Mouse (Mus musculus) stomach, embryonic 15.5 days (tissue): ENCODE results near the gene 1700029P11Rik. TPM values are rescaled to one million over a fixed set of nuclear protein-coding genes. Genes with fewer than 3 reads are reported as not detected.

ENCODE experiments used
- ATAC-seq: fragments of 200-750 bp; cut with Nextera tagmentation; 2 replicates; pipeline ENCODE4 v1.8.0; 2017; ENCODE audit warnings: low read depth, moderate number of reproducible peaks, moderate TSS enrichment; ENCODE audit not compliant: insufficient read depth, low FRiP score
- H3K27ac ChIP-seq: fragments of 300-500 bp; sonication (generic); 2 replicates; pipeline ENCODE4 v1.5.1; 2015; ENCODE audit warnings: mild to moderate bottlenecking, inconsistent platforms
- H3K27me3 ChIP-seq: fragments of 300-500 bp; sonication (generic); replicated peaks from 2 replicates; pipeline ENCODE4 v1.6.1; 2015; ENCODE audit warnings: inconsistent platforms
- H3K36me3 ChIP-seq: fragments of 300-500 bp; sonication (generic); 2 replicates; pipeline ENCODE4 v1.6.1; 2015; ENCODE audit warnings: inconsistent platforms
- H3K4me1 ChIP-seq: fragments of 300-500 bp; sonication (generic); 2 replicates; pipeline ENCODE4 v1.6.1; 2015; ENCODE audit warnings: inconsistent platforms
- H3K4me2 ChIP-seq: fragments of 300-500 bp; sonication (generic); 2 replicates; pipeline ENCODE4 v1.6.1; 2015; ENCODE audit warnings: mild to moderate bottlenecking, inconsistent platforms
- H3K4me3 ChIP-seq: fragments of 300-500 bp; sonication (generic); replicated peaks from 2 replicates; pipeline ENCODE4 v1.5.1; 2015; ENCODE audit warnings: inconsistent platforms
- H3K9ac ChIP-seq: fragments of 300-500 bp; sonication (generic); 2 replicates; pipeline ENCODE4 v1.6.1; 2015; ENCODE audit warnings: inconsistent platforms
- H3K9me3 ChIP-seq: fragments of 300-500 bp; sonication (generic); 2 replicates; pipeline ENCODE4 v1.6.1; 2016; ENCODE audit warnings: inconsistent platforms
- WGBS: fragments of 180-500 bp; shearing (Covaris S2); methylation state at CpG from one replicate; pipeline ENCODE4 v1.1.7; 2015; 5-methylcytosine and 5-hydroxymethylcytosine counted together
- polyA plus RNA-seq: library from polyadenylated mRNA; unstranded; fragments of >200 nt; fragmentation: Nextera tagmentation; extraction: Ambion mirVana; gene quantifications from 2 replicates; pipeline ENCODE4 v1.2.1, GENCODE M21; 2015

Gene 1700029P11Rik
- polyA plus RNA-seq, 1 experiment from 2014 or later = not detected

DNA sequence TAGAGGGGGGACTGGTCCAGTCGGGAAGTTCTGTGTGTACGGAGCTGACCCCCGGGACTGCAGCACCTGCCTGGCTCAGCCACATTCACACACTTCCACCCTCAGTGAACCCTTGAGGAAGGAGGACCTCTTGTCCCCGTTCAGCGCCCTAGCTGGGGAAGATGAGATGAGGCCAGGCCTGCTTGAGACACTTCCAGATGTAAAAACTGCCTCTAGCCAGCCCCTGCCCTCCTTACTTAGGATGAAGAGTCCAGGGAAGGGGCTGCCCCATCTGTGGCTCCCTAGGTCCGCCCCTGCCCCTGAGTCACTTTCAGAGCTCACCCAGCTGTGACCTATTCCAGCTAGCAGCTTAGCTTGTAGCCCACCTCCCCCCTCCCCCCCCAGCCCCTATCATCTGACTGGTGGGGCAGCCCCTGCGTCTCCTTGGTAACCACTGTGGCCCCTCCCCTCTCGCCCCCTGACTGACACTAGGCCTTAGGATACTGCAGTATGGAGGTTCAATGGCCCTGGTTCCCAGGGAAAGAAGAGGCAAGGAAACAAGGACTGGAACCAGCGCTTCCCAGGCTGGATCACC is 37.1 kb upstream of the 1700029P11Rik start:
- Histone ChIP-seq H3K9ac (no peak overlapping the region), H3K27me3 (no peaks in the 10 kb centered on the region), H3K4me2 (no peak overlapping the region), H3K4me3 (no peak overlapping the region), H3K9me3 (no peaks in the 10 kb centered on the region), H3K36me3 (0 out of 2 replicates have a peak, but pooled peaks cover 4% of the 10 kb centered on the region), H3K4me1 (peaks cover 3% of the 10 kb centered on the region; the same call in 1 of the 2 replicates), H3K27ac (no peak overlapping the region)
- ATAC-seq = no peak
- 27% methylated on average over 9 of the region's 9 CpGs for WGBS

DNA sequence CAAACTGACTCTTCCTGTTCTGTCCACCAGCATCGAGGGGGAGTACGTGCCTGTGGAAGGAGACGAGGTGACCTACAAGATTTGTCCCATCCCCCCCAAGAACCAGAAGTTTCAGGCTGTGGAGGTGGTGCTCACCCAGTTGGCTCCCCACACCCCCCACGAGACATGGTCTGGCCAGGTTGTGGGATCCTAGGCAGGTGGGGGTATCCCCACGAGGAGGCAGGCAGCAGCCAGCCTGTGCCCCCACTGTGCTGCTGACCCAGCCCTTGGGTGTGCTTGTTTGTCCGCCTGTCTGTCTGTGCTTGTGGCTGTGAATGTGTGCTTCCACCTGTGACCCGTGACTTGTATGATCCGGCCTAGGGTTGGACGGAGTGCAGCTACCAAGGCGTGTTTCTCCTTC is 31.3 kb upstream of the 1700029P11Rik start:
- no peak overlapping the region for H3K27ac ChIP-seq
- no peaks in the 10 kb centered on the region for H3K9me3 ChIP-seq
- WGBS = 76% methylated on average over 10 of the region's 10 CpGs
- no peaks in the 10 kb centered on the region for H3K4me1 ChIP-seq
- 0 out of 2 replicates have a peak, but pooled peaks cover 4% of the 10 kb centered on the region for H3K36me3 ChIP-seq
- no peak overlapping the region for H3K9ac ChIP-seq
- H3K4me3 ChIP-seq = no peak overlapping the region
- no peak for ATAC-seq
- no peak overlapping the region for H3K4me2 ChIP-seq
- H3K27me3 ChIP-seq = no peaks in the 10 kb centered on the region

DNA sequence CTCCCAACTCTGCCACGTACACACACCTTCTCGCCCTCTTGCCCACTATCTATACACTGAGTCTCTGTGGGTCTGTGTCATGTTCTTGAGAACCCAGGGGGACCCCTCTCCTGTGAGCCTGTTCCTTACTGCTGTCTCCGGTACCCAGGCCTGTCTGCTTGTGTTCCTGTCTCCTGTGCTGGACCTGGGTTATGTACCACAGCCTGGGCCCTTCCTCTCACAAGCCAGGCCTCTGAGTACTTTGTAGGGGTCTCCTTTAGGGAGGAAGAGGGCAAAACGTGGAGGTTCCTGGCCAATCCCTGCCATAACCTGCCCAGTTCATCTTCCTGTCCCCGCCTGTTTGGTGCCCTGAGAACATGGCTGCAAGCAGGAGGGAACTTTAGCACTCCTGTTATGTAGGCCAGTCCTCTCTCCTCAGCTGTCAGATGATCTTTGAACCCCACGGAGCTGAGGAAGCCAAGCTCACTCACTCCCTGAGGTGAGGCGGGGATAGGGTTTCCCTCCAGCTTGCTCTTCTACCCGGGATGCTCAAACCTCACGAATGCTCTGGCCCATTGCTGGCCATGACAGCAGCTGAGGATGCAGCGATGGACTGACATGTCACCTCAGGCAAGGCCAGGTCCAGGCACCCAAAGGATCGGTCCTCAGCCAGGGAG is 30.7 kb upstream of the 1700029P11Rik start:
- no peak overlapping the region for H3K27ac ChIP-seq
- WGBS = 68% methylated on average over 11 of the region's 11 CpGs
- no peak overlapping the region for H3K9ac ChIP-seq
- H3K4me2 ChIP-seq = no peak overlapping the region
- H3K36me3 ChIP-seq = 0 out of 2 replicates have a peak, but pooled peaks cover 4% of the 10 kb centered on the region
- H3K9me3 ChIP-seq = no peaks in the 10 kb centered on the region
- no peak for ATAC-seq
- H3K27me3 ChIP-seq = no peaks in the 10 kb centered on the region
- H3K4me3 ChIP-seq = no peak overlapping the region
- H3K4me1 ChIP-seq = no peaks in the 10 kb centered on the region

DNA sequence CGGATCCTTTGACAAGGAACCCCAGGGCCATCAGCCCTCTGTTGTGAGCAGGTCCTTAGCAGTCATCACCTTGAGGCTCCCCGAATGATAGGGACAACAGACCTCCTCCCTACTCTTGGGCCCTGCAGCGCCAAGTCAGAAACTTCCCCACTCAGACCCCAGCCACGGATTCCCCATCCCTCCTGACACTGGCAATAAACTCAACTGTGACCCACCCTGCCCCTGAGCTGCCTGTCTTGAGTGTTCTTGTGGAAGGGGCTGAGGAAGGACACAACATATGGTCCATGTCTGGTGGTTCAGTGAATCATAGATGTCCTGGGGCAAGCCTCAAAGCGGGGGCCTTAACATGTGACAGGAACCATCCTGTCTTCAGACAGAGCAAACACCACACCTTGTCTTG is 29.6 kb upstream of the 1700029P11Rik start:
- Histone ChIP-seq H3K36me3 (peaks cover 11% of the 10 kb centered on the region; the same call in 1 of the 2 replicates), H3K4me2 (no peak overlapping the region), H3K4me3 (no peak overlapping the region), H3K27ac (no peak overlapping the region), H3K9ac (no peak overlapping the region), H3K9me3 (no peaks in the 10 kb centered on the region), H3K4me1 (no peaks in the 10 kb centered on the region), H3K27me3 (no peaks in the 10 kb centered on the region)
- ATAC-seq = no peak
- WGBS = 67% methylated on average over 5 of the region's 5 CpGs

DNA sequence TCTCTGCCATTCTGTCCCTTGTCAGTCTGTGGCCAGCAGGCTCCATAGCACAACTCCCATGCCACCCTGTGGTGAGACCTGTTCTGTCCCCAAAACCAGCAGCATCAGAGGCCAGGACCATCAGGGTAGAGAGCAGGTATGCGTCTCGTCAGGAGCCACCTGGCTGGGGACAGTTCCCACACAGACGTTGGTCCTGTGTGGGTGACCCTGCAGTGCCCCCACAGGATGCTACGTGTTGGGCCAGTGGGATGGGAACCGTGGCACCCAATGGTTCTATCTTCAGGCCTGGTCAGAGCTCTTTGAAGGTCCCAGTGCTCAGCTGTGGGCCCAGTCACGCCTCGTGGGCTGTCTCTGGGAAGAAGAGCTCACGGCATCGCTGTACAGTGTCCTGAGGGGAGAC is 29.2 kb upstream of the 1700029P11Rik start:
- no peak overlapping the region for H3K4me2 ChIP-seq
- no peak overlapping the region for H3K27ac ChIP-seq
- no peak for ATAC-seq
- H3K4me1 ChIP-seq = no peaks in the 10 kb centered on the region
- no peak overlapping the region for H3K4me3 ChIP-seq
- no peaks in the 10 kb centered on the region for H3K9me3 ChIP-seq
- WGBS = 87% methylated on average over 9 of the region's 9 CpGs
- peaks cover 11% of the 10 kb centered on the region; the same call in 1 of the 2 replicates for H3K36me3 ChIP-seq
- no peak overlapping the region for H3K9ac ChIP-seq
- H3K27me3 ChIP-seq = no peaks in the 10 kb centered on the region

DNA sequence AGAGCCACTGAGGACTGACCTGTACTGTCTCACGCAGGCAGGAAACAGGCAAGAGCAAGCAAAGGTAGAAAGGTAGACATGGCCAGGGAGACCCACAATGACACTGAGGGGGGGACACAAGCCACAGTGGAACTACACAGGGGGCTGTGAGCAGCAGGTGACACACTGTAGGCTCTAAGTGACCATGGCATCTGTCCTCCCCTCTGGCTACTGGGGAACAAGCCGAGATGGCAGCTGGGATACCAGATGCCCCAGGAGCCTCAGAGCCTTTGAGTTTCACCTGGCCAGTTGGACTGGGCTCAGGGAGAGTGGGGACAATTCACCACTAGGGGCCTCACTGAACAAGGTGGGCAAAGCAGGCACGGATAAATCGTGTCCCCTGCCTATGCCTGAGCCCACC is 28.0 kb upstream of the 1700029P11Rik start:
- H3K27me3 ChIP-seq = no peaks in the 10 kb centered on the region
- H3K4me3 ChIP-seq = no peak overlapping the region
- WGBS = 76% methylated on average over 4 of the region's 4 CpGs
- no peak overlapping the region for H3K9ac ChIP-seq
- no peak overlapping the region for H3K27ac ChIP-seq
- H3K36me3 ChIP-seq = peaks cover 7% of the 10 kb centered on the region; the same call in 1 of the 2 replicates
- H3K9me3 ChIP-seq = no peaks in the 10 kb centered on the region
- no peak for ATAC-seq
- H3K4me2 ChIP-seq = no peak overlapping the region
- H3K4me1 ChIP-seq = no peaks in the 10 kb centered on the region

DNA sequence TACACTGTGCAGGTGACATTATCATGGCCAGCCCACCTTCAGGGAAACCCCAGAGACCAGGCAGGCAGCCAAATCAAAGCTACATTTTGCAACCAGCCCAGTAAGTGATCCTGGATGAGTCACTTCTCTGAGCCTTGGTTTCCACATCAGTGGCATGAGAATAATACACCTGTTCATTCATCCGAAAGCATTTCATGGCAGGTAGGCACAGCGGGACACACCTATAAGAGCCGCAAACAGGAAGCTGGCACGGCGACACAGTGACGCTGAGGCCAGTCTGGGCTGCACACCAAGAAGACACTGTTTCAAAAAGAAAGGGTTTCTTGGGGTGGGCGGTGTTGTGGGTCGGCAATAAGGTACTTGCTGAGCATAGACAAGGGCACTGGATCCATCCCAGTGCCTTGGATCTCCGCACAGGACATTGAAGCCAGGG is 26.2 kb upstream of the 1700029P11Rik start:
- H3K27ac ChIP-seq = no peak overlapping the region
- no peak overlapping the region for H3K9ac ChIP-seq
- peaks cover 7% of the 10 kb centered on the region; the same call in 1 of the 2 replicates for H3K36me3 ChIP-seq
- ATAC-seq = no peak
- H3K9me3 ChIP-seq = no peaks in the 10 kb centered on the region
- WGBS = 95% methylated on average over 9 of the region's 9 CpGs
- H3K27me3 ChIP-seq = no peaks in the 10 kb centered on the region
- no peak overlapping the region for H3K4me3 ChIP-seq
- no peaks in the 10 kb centered on the region for H3K4me1 ChIP-seq
- H3K4me2 ChIP-seq = no peak overlapping the region

DNA sequence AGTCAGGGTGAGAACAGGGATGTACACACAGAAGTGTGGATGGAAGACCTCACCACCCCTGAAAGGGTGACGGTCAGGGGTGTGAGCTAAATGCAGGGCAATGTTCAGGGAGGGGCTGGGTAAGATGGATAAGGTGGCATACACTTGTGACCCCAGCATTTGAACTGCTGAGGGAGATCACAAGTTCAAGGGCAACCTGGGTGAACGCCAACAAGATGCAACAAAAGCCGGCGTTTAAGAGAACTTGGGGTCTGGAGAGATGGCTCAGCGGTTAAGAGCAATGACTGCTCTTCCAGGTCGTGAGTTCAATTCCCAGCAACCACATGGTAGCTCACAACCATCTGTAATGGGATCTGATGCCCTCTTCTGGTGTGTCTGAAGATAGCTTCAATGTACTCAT is 25.6 kb upstream of the 1700029P11Rik start:
- peaks cover 7% of the 10 kb centered on the region; the same call in 1 of the 2 replicates for H3K36me3 ChIP-seq
- H3K4me3 ChIP-seq = no peak overlapping the region
- H3K4me1 ChIP-seq = no peaks in the 10 kb centered on the region
- H3K9ac ChIP-seq = no peak overlapping the region
- H3K27ac ChIP-seq = no peak overlapping the region
- WGBS = 91% methylated on average over 6 of the region's 6 CpGs
- H3K4me2 ChIP-seq = no peak overlapping the region
- no peak for ATAC-seq
- H3K27me3 ChIP-seq = no peaks in the 10 kb centered on the region
- H3K9me3 ChIP-seq = no peaks in the 10 kb centered on the region

DNA sequence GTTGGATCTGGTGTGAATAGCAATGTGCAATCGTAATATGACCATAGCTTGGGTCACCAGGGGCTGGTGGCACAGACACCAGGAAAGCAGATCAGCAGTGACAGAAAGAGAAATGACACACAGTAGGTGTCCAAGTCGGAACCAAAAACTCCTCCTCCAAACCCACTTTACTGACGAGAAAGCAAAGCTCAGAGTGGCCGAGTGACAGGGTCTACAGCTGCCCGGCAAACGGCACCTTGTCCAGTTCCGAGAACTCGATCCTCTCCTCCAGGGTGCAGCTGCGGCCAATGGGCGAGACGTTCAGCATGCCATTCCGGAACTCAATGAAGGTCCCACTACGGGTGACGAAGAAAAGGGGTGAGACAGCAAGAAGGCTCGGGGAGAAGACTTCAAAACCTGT is 24.9 kb upstream of the 1700029P11Rik start:
- Histone ChIP-seq H3K9me3 (no peaks in the 10 kb centered on the region), H3K36me3 (peaks cover 7% of the 10 kb centered on the region; the same call in 1 of the 2 replicates), H3K27ac (no peak overlapping the region), H3K4me3 (no peak overlapping the region), H3K9ac (no peak overlapping the region), H3K27me3 (no peaks in the 10 kb centered on the region), H3K4me1 (peaks cover 3% of the 10 kb centered on the region), H3K4me2 (no peak overlapping the region)
- ATAC-seq = no peak
- WGBS = 93% methylated on average over 15 of the region's 15 CpGs

DNA sequence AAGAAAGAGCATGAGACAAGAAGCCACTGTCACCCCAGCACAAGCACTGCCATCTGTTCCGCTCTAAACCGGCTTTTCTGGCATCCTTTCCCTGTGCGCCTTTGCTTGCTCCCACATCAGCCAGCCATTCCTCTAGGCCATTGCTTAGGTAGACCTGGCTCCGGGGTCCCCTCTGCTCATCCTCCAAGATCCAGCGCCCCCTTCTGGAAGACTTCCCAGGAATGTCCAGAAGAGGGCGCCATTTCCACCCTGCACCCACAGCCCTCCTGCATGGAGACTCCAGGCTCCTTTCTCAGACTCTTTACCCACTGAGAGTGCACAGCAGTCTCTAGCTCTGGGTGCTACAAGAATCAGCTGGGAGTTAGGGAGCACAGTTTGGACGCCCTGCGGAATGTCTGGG is 23.9 kb upstream of the 1700029P11Rik start:
- no peak overlapping the region for H3K4me2 ChIP-seq
- no peak for ATAC-seq
- no peaks in the 10 kb centered on the region for H3K27me3 ChIP-seq
- H3K27ac ChIP-seq = no peak overlapping the region
- H3K4me1 ChIP-seq = peaks cover 5% of the 10 kb centered on the region
- H3K9me3 ChIP-seq = no peaks in the 10 kb centered on the region
- peaks cover 7% of the 10 kb centered on the region; the same call in 1 of the 2 replicates for H3K36me3 ChIP-seq
- H3K4me3 ChIP-seq = no peak overlapping the region
- 55% methylated on average over 8 of the region's 8 CpGs for WGBS
- no peak overlapping the region for H3K9ac ChIP-seq

DNA sequence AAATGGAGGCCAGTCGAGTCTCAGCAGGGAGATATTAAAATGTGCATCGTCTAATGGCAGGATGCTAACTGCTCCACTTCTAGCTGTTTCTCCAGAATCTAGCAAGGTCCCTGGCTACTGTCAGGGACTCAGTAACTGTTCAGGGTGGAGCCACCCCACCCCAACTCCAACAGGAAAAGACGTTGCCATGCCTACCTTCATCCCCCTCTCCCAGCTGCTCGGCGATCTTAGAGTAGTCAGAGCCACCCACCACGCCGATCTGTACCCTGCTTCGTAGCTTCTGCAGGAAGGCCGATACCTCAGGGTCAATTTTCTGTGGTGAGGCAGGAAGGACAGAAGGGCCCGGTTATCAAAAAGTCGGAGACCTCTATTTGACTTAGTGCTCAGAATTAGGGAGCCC is 22.7 kb upstream of the 1700029P11Rik start:
- H3K36me3 ChIP-seq = peaks cover 7% of the 10 kb centered on the region; the same call in 1 of the 2 replicates
- H3K4me3 ChIP-seq = no peak overlapping the region
- 79% methylated on average over 11 of the region's 11 CpGs for WGBS
- no peak overlapping the region for H3K9ac ChIP-seq
- no peak overlapping the region for H3K27ac ChIP-seq
- no peak overlapping the region for H3K4me2 ChIP-seq
- no peak for ATAC-seq
- H3K4me1 ChIP-seq = peaks cover 5% of the 10 kb centered on the region
- H3K9me3 ChIP-seq = no peaks in the 10 kb centered on the region
- no peaks in the 10 kb centered on the region for H3K27me3 ChIP-seq

DNA sequence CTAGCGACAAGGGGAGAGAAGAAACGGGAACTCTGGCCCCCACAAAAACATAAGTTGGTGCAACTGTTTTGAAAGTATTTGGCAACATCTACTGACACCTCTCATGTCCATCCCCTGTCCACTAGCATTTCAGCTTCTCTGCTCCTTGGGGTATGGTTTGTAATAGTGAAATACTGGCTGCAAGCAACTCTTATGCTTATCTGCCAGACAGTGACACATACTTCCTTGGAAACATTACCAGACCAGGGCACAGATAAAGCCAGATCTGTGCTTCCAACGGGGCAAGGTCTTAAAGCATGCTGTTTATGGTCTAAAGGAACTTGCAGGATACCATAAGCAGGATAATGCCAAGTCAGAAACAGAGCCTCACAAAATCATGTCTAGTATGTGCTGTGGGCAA is 21.4 kb upstream of the 1700029P11Rik start:
- Histone ChIP-seq H3K9me3 (no peaks in the 10 kb centered on the region), H3K36me3 (peaks cover 7% of the 10 kb centered on the region; the same call in 1 of the 2 replicates), H3K27ac (no peak overlapping the region), H3K9ac (no peak overlapping the region), H3K27me3 (no peaks in the 10 kb centered on the region), H3K4me1 (peaks cover 5% of the 10 kb centered on the region), H3K4me3 (no peak overlapping the region), H3K4me2 (no peak overlapping the region)
- no peak for ATAC-seq
- WGBS = 85% methylated on average over 3 of the region's 3 CpGs
